Mouse (Mus musculus): ENCODE results near the gene Arsb. TPM values are rescaled to one million over a fixed set of nuclear protein-coding genes. Genes with fewer than 3 reads are reported as not detected.

Gene Arsb
- polyA plus RNA-seq, 1 experiment, result not detected

GRCm38 (mm10) chr13:93930561-93931340 is 159.3 kb downstream of the Arsb start:
- TF ChIP-seq POLR2A (IDR thresholded peaks at IDR 0.05; ENCODE audit: insufficient read depth, low read depth, low read length), result no peak
- TF ChIP-seq CTCF (IDR thresholded peaks at IDR 0.05; ENCODE audit: insufficient read depth, low read depth, low read length), result no peak
- no peak overlapping the region for H3K4me3 ChIP-seq (ENCODE audit: insufficient read depth, low read depth, low read length)
- H3K27ac ChIP-seq (ENCODE audit: insufficient read depth, low read depth, low read length), result no peak overlapping the region
- H3K4me1 ChIP-seq (ENCODE audit: control insufficient read depth, insufficient read depth, low read length), result peaks cover 12% of the 10 kb centered on the region; the same call in 1 of the 2 replicates
- WGBS, result 45% methylated on average over 7 of the region's 7 CpGs

GRCm38 (mm10) chr13:93936455-93936854 is 165.0 kb downstream of the Arsb start:
- Histone ChIP-seq H3K4me1 (ENCODE audit: control insufficient read depth, insufficient read depth, low read length) (peaks cover 9% of the 10 kb centered on the region), H3K4me3 (ENCODE audit: insufficient read depth, low read depth, low read length) (no peak overlapping the region), H3K27ac (ENCODE audit: insufficient read depth, low read depth, low read length) (no peak overlapping the region)
- TF ChIP-seq POLR2A (IDR thresholded peaks at IDR 0.05; ENCODE audit: insufficient read depth, low read depth, low read length) (no peak), CTCF (IDR thresholded peaks at IDR 0.05; ENCODE audit: insufficient read depth, low read depth, low read length) (no peak)
- WGBS, result 49% methylated on average over 6 of the region's 6 CpGs

GRCm38 (mm10) chr13:93938118-93938517 is 166.7 kb downstream of the Arsb start:
- no peak overlapping the region for H3K27ac ChIP-seq (ENCODE audit: insufficient read depth, low read depth, low read length)
- TF ChIP-seq POLR2A (IDR thresholded peaks at IDR 0.05; ENCODE audit: insufficient read depth, low read depth, low read length), result no peak
- peaks cover 9% of the 10 kb centered on the region for H3K4me1 ChIP-seq (ENCODE audit: control insufficient read depth, insufficient read depth, low read length)
- no peak overlapping the region for H3K4me3 ChIP-seq (ENCODE audit: insufficient read depth, low read depth, low read length)
- 45% methylated on average over 2 of the region's 2 CpGs for WGBS

- H3K27ac ChIP-seq (ENCODE audit: insufficient read depth, low read depth, low read length), result no peak overlapping the region
- H3K4me1 ChIP-seq (ENCODE audit: control insufficient read depth, insufficient read depth, low read length), result peaks cover 9% of the 10 kb centered on the region
- TF ChIP-seq POLR2A (IDR thresholded peaks at IDR 0.05; ENCODE audit: insufficient read depth, low read depth, low read length) (no peak), CTCF (IDR thresholded peaks at IDR 0.05; ENCODE audit: insufficient read depth, low read depth, low read length) (no peak)
- WGBS, result 63% methylated on average over 6 of the region's 6 CpGs
- no peak overlapping the region for H3K4me3 ChIP-seq (ENCODE audit: insufficient read depth, low read depth, low read length)
These were observed 168.1 kb downstream of the Arsb start for GRCm38 (mm10) chr13:93939363-93940127.

DNA sequence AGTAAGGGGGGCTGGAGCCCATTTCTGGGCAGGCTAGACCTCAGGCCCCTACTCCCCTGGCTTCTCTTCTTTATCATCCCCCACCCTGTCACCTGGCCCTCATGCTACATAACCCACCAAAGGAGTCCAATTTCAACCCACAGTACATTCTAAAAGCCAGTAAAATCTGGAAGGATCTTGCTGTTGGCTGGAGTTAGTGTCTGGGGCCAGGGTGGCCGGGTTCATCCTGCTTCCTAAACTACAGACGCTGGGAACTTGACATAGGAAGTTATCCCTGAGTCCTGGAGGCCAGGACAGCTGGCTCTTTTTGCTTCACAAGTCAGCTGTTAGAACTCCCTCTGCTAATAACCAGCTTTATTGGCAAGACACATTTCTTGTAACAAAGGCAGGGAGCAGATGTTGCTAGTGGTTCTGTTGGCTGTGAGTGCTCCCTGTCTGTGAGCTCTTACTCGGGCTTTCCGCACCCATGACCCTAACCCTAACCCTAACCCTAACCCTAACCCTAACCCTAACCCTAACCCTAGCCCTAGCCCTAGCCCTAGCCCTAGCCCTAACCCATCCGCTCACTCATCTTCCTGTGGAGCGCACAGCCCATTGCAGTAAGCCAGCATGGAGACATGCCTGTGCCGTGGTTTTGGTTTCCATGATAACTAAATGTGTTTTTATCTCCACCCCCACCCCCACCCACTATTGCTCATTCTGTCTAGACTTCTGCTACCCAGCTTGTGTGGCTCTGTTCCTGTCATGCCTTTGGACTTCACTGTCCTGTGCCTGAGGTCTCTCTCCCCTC is 169.5 kb downstream of the Arsb start:
- H3K4me1 ChIP-seq (ENCODE audit: control insufficient read depth, insufficient read depth, low read length), result peaks cover 9% of the 10 kb centered on the region
- no peak overlapping the region for H3K4me3 ChIP-seq (ENCODE audit: insufficient read depth, low read depth, low read length)
- H3K27ac ChIP-seq (ENCODE audit: insufficient read depth, low read depth, low read length), result no peak overlapping the region
- TF ChIP-seq POLR2A (IDR thresholded peaks at IDR 0.05; ENCODE audit: insufficient read depth, low read depth, low read length) (no peak), CTCF (IDR thresholded peaks at IDR 0.05; ENCODE audit: insufficient read depth, low read depth, low read length) (no peak)
- 55% methylated on average over 7 of the region's 7 CpGs for WGBS

- Histone ChIP-seq H3K4me3 (ENCODE audit: insufficient read depth, low read depth, low read length) (no peak overlapping the region), H3K4me1 (ENCODE audit: control insufficient read depth, insufficient read depth, low read length) (no peaks in the 10 kb centered on the region), H3K27ac (ENCODE audit: insufficient read depth, low read depth, low read length) (no peak overlapping the region)
- TF ChIP-seq CTCF (IDR thresholded peaks at IDR 0.05; ENCODE audit: insufficient read depth, low read depth, low read length) (no peak), POLR2A (IDR thresholded peaks at IDR 0.05; ENCODE audit: insufficient read depth, low read depth, low read length) (no peak)
- 82% methylated on average over 9 of the region's 9 CpGs for WGBS
These were observed 179.6 kb downstream of the Arsb start for GRCm38 (mm10) chr13:93950996-93951395.

DNA sequence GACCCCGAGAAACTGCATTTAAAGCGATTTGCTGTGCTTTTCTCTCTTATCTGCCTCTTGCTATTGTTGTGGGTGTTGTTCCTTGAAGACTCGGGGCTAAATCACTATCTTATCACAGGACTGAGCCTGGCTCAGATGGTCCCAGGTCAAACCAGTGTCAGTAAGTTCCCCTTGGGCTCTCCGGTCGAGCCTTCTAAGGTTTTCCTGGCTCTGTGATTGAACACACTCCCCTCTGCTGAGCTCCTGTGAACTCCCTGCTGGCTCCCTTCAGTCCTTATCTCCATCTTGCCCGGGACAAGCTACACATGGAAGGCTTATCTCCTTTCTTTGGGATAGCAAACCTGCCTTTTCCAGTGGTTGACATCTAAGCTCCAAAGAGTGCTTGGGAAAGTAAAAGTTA is 180.1 kb downstream of the Arsb start:
- Histone ChIP-seq H3K27ac (ENCODE audit: insufficient read depth, low read depth, low read length) (no peak overlapping the region), H3K4me1 (ENCODE audit: control insufficient read depth, insufficient read depth, low read length) (no peaks in the 10 kb centered on the region), H3K4me3 (ENCODE audit: insufficient read depth, low read depth, low read length) (no peak overlapping the region)
- TF ChIP-seq CTCF (IDR thresholded peaks at IDR 0.05; ENCODE audit: insufficient read depth, low read depth, low read length) (no peak), POLR2A (IDR thresholded peaks at IDR 0.05; ENCODE audit: insufficient read depth, low read depth, low read length) (no peak)
- 79% methylated on average over 6 of the region's 6 CpGs for WGBS

GRCm38 (mm10) chr13:93952466-93952865 is 181.0 kb downstream of the Arsb start:
- Histone ChIP-seq H3K4me3 (ENCODE audit: insufficient read depth, low read depth, low read length) (no peak overlapping the region), H3K4me1 (ENCODE audit: control insufficient read depth, insufficient read depth, low read length) (no peaks in the 10 kb centered on the region), H3K27ac (ENCODE audit: insufficient read depth, low read depth, low read length) (no peak overlapping the region)
- WGBS, result 91% methylated on average over 4 of the region's 4 CpGs
- TF ChIP-seq POLR2A (IDR thresholded peaks at IDR 0.05; ENCODE audit: insufficient read depth, low read depth, low read length), result no peak

GRCm38 (mm10) chr13:93957907-93958306 is 186.5 kb downstream of the Arsb start:
- Histone ChIP-seq H3K4me1 (ENCODE audit: control insufficient read depth, insufficient read depth, low read length) (peaks cover 2% of the 10 kb centered on the region; the same call in 1 of the 2 replicates), H3K4me3 (ENCODE audit: insufficient read depth, low read depth, low read length) (no peak overlapping the region), H3K27ac (ENCODE audit: insufficient read depth, low read depth, low read length) (no peak overlapping the region)
- TF ChIP-seq POLR2A (IDR thresholded peaks at IDR 0.05; ENCODE audit: insufficient read depth, low read depth, low read length) (no peak), CTCF (IDR thresholded peaks at IDR 0.05; ENCODE audit: insufficient read depth, low read depth, low read length) (no peak)
- WGBS, result 66% methylated on average over 8 of the region's 8 CpGs
